Mouse (Mus musculus) neural tube, embryonic 15.5 days (tissue): ENCODE measurements around the gene Use1. TPM values are rescaled to one million over a fixed set of nuclear protein-coding genes. Genes with fewer than 3 reads are reported as not detected.

Experiments used
- ATAC-seq: fragments of 200-750 bp; cut with Nextera tagmentation; 2 replicates; pipeline ENCODE4 v1.8.0; 2017; ENCODE audit warnings: mild to moderate bottlenecking, moderate TSS enrichment, moderate library complexity; ENCODE audit not compliant: low FRiP score
- H3K27ac ChIP-seq: fragments of 300-500 bp; sonication (generic); replicated peaks from 2 replicates; pipeline ENCODE4 v1.5.1; 2015; ENCODE audit warnings: mild to moderate bottlenecking, inconsistent platforms
- H3K27me3 ChIP-seq: fragments of 300-500 bp; sonication (generic); replicated peaks from 2 replicates; pipeline ENCODE4 v1.6.1; 2015; ENCODE audit warnings: inconsistent platforms
- H3K36me3 ChIP-seq: fragments of 300-500 bp; sonication (generic); 2 replicates; pipeline ENCODE4 v1.6.1; 2015; ENCODE audit warnings: inconsistent platforms
- H3K4me1 ChIP-seq: fragments of 300-500 bp; sonication (generic); 2 replicates; pipeline ENCODE4 v1.6.1; 2015; ENCODE audit warnings: inconsistent platforms
- H3K4me2 ChIP-seq: fragments of 300-500 bp; sonication (generic); 2 replicates; pipeline ENCODE4 v1.6.1; 2015; ENCODE audit warnings: inconsistent platforms, mild to moderate bottlenecking, moderate library complexity
- H3K4me3 ChIP-seq: fragments of 300-500 bp; sonication (generic); replicated peaks from 2 replicates; pipeline ENCODE4 v1.5.1; 2015; ENCODE audit warnings: mild to moderate bottlenecking, inconsistent platforms
- H3K9ac ChIP-seq: fragments of 300-500 bp; sonication (generic); replicated peaks from 2 replicates; pipeline ENCODE4 v1.6.1; 2015; ENCODE audit warnings: mild to moderate bottlenecking, inconsistent platforms
- H3K9me3 ChIP-seq: fragments of 300-500 bp; sonication (generic); replicated peaks from 2 replicates; pipeline ENCODE4 v1.6.1; 2016; ENCODE audit warnings: inconsistent platforms
- WGBS: fragments of 180-500 bp; shearing (Covaris S2); methylation state at CpG from one replicate; pipeline ENCODE4 v1.1.7; 2015; ENCODE audit warnings: mixed read lengths; 5-methylcytosine and 5-hydroxymethylcytosine counted together
- polyA plus RNA-seq: library from polyadenylated mRNA; unstranded; fragments of >200 nt; fragmentation: Nextera tagmentation; extraction: Ambion mirVana; gene quantifications from 2 replicates; pipeline ENCODE4 v1.2.1, GENCODE M21; 2015

The Use1 gene
- polyA plus RNA-seq, 1 experiment from 2014 or later: 121 TPM

DNA sequence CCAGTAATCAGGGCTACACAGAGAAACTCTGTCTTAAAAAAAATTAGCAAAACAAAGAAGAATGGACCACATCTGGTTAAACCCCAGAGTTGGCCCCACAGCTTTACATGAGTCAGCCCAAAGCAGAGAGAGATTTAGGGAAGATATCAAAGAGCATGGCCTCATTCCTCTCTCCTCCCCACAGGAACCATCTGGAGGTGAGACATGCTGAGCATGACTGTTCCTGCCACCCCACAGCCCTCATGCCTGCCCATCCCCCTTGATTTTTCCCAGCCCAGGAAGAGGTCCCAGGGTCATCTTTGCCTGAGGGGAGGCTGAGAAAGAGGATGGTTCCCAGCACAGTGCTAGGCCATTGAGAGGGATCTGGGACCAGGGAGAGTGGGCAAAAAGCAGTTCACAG, 1.7 kb downstream of the Use1 start:
- Histone ChIP-seq H3K27ac (peak overlapping the region; percentile 98; the same call in 1 of the 2 replicates), H3K4me1 (peaks cover 41% of the 10 kb centered on the region), H3K9me3 (no peaks in the 10 kb centered on the region), H3K4me3 (peak overlapping the region; percentile 65; the same call in 1 of the 2 replicates), H3K27me3 (no peaks in the 10 kb centered on the region), H3K36me3 (peaks cover 17% of the 10 kb centered on the region), H3K9ac (no peak overlapping the region; the same call in 1 of the 2 replicates), H3K4me2 (peak overlapping the region; percentile 89; the same call in 1 of the 2 replicates)
- no peak for ATAC-seq

- no peak overlapping the region; the same call in 1 of the 2 replicates for H3K4me3 ChIP-seq
- WGBS: 94% methylated on average over 10 of the region's 10 CpGs
- H3K9ac ChIP-seq: no peak overlapping the region
- ATAC-seq: no peak
- H3K4me1 ChIP-seq: peaks cover 41% of the 10 kb centered on the region
- H3K4me2 ChIP-seq: no peak overlapping the region
- no peaks in the 10 kb centered on the region for H3K27me3 ChIP-seq
- H3K27ac ChIP-seq: no peak overlapping the region
- peaks cover 24% of the 10 kb centered on the region for H3K36me3 ChIP-seq
- no peaks in the 10 kb centered on the region for H3K9me3 ChIP-seq
Measured at GRCm38 (mm10) chr8:71369040-71369718, 2.5 kb downstream of the Use1 start.

DNA sequence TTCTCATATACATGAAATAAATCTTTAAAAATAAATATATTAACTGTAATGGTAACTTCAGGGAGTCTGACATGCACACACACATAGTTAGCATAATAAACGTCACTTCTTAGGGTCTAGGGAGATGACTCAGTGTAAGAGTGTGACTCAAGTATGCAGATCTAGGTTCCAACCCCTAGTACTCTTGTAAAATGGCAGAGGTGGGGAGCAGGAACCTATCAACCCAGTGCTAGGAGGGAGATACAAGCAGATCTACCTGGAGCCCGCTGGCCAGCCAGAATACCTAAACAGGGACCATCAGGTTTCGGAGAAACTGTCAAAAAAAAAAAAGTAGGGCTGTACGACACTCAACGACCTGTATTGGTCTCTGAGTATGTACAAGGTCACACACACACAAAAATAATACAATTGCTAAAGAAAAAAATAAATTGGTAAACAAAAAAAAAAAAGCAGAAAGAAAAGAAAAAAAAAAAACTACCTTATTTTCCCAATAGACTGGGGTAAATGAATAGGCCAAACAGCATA, 4.1 kb downstream of the Use1 start:
- Histone ChIP-seq H3K4me3 (peak overlapping the region; percentile 87), H3K36me3 (peaks cover 30% of the 10 kb centered on the region), H3K27ac (peak overlapping the region; percentile 93), H3K4me2 (peak overlapping the region; percentile 62), H3K9me3 (no peaks in the 10 kb centered on the region), H3K4me1 (peaks cover 52% of the 10 kb centered on the region), H3K9ac (peak overlapping the region; percentile 72), H3K27me3 (no peaks in the 10 kb centered on the region)
- no peak for ATAC-seq
- 22% methylated on average over 5 of the region's 5 CpGs for WGBS

- peak within 1 kb of the TSS; percentile 87 for H3K4me3 ChIP-seq
- peak; percentile 84 for ATAC-seq
- H3K9me3 ChIP-seq: no peaks in the 10 kb centered on the region
- no peaks in the 10 kb centered on the region for H3K27me3 ChIP-seq
- peaks cover 52% of the 10 kb centered on the region for H3K4me1 ChIP-seq
- H3K9ac ChIP-seq: peak within 1 kb of the TSS; percentile 72
- H3K36me3 ChIP-seq: peaks cover 30% of the 10 kb centered on the region
- WGBS: 1% methylated on average over 68 of the region's 68 CpGs
- H3K27ac ChIP-seq: peak within 1 kb of the TSS; percentile 93
- H3K4me2 ChIP-seq: peak within 1 kb of the TSS; percentile 62
Measured at GRCm38 (mm10) chr8:71371236-71371848, 4.7 kb downstream of the Use1 start, which contains the start of gene Ocel1. Gene Ocel1, plus strand, starts transcription at chr8:71371298.

GRCm38 (mm10) chr8:71372427-71372826, 5.8 kb downstream of the Use1 start:
- ATAC-seq: no peak
- H3K27ac ChIP-seq: no peak overlapping the region
- H3K4me3 ChIP-seq: no peak overlapping the region
- peaks cover 56% of the 10 kb centered on the region for H3K4me1 ChIP-seq
- peaks cover 36% of the 10 kb centered on the region for H3K36me3 ChIP-seq
- no peak overlapping the region for H3K4me2 ChIP-seq
- H3K27me3 ChIP-seq: no peaks in the 10 kb centered on the region
- no peak overlapping the region for H3K9ac ChIP-seq
- H3K9me3 ChIP-seq: no peaks in the 10 kb centered on the region
- WGBS: 81% methylated on average over 12 of the region's 12 CpGs

DNA sequence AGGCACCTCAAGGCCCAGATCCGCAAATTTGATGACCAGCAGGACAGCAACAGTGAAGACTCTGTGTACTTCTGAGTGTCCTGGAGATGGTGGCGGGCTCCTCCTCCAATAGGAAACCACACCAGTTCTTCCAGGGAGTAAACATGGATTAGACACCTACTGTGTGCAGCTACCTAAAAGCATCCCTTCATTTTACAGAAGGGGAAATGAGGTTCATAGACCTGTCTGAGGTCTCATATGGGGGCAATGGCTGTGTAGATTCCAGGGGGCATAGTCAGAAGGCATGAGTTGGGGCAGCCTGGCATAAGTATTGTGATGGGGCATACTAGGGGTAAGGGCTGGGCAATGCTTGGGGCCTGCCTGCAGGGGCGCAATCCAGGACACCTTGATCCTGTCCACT, 6.4 kb downstream of the Use1 start:
- ATAC-seq: no peak
- H3K27ac ChIP-seq: no peak overlapping the region
- no peaks in the 10 kb centered on the region for H3K9me3 ChIP-seq
- H3K4me1 ChIP-seq: peaks cover 51% of the 10 kb centered on the region
- H3K4me2 ChIP-seq: no peak overlapping the region
- H3K9ac ChIP-seq: no peak overlapping the region
- peaks cover 37% of the 10 kb centered on the region for H3K36me3 ChIP-seq
- H3K27me3 ChIP-seq: no peaks in the 10 kb centered on the region
- WGBS: 96% methylated on average over 3 of the region's 3 CpGs
- no peak overlapping the region for H3K4me3 ChIP-seq

DNA sequence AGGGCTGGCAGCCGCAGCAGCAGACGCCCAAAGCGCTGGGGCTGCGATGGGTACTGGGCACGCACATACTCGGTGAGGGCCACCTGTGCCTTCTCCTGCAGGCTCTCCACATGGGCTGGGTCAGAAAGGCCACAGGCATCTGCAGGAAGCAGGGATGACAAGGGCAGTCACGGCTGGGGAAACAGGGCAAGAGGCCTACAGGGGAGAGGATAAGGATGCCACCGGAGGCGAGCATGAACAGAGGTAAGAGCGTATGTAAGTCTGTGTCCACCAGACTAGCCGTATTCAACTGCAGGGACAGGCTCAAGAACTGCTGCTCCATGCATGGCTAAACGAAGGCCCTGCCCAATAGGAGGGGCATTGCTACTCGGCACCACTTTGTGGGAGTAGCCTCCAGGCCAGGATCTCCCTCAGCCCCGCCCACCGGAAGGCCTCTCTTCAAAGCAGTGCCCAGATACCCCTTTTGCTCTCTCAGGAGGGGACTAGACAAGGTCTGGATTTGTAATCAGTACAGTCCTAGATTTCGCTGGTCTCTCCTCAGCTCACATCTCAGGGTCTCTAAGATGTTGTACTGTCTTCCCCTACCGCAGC, 8.1 kb downstream of the Use1 start:
- no peak overlapping the region for H3K9ac ChIP-seq

GRCm38 (mm10) chr8:71375581-71376422, 9.2 kb downstream of the Use1 start:
- no peaks in the 10 kb centered on the region for H3K9me3 ChIP-seq
- peaks cover 21% of the 10 kb centered on the region for H3K36me3 ChIP-seq
- peaks cover 55% of the 10 kb centered on the region for H3K4me1 ChIP-seq
- no peaks in the 10 kb centered on the region for H3K27me3 ChIP-seq
- peak overlapping the region; percentile 58 for H3K9ac ChIP-seq
- H3K27ac ChIP-seq: peak overlapping the region; percentile 81
- peak overlapping the region; percentile 77 for H3K4me2 ChIP-seq
- H3K4me3 ChIP-seq: peak overlapping the region; percentile 42
- peak; percentile 9; the same call in 1 of the 2 replicates for ATAC-seq
- 4% methylated on average over 74 of the region's 74 CpGs for WGBS

More for the DNA sequence above, 8.1 kb downstream of the Use1 start:
- Histone ChIP-seq H3K4me1 (peaks cover 55% of the 10 kb centered on the region), H3K4me3 (no peak overlapping the region), H3K27me3 (no peaks in the 10 kb centered on the region), H3K4me2 (peak overlapping the region; percentile 77), H3K36me3 (peaks cover 24% of the 10 kb centered on the region), H3K9me3 (no peaks in the 10 kb centered on the region), H3K27ac (0 out of 2 replicates have a peak overlapping the region, but pooled peaks have one; percentile 81)
- no peak for ATAC-seq
- WGBS: 79% methylated on average over 17 of the region's 17 CpGs

- Histone ChIP-seq H3K4me3 (peak overlapping the region; percentile 42), H3K36me3 (peaks cover 21% of the 10 kb centered on the region), H3K9me3 (no peaks in the 10 kb centered on the region), H3K27ac (peak overlapping the region; percentile 81), H3K9ac (peak overlapping the region; percentile 58), H3K4me2 (peak overlapping the region; percentile 77), H3K4me1 (peaks cover 60% of the 10 kb centered on the region), H3K27me3 (no peaks in the 10 kb centered on the region)
- ATAC-seq: no peak
- 24% methylated on average over 8 of the region's 8 CpGs for WGBS
Measured at GRCm38 (mm10) chr8:71376423-71377030, 9.9 kb downstream of the Use1 start.

DNA sequence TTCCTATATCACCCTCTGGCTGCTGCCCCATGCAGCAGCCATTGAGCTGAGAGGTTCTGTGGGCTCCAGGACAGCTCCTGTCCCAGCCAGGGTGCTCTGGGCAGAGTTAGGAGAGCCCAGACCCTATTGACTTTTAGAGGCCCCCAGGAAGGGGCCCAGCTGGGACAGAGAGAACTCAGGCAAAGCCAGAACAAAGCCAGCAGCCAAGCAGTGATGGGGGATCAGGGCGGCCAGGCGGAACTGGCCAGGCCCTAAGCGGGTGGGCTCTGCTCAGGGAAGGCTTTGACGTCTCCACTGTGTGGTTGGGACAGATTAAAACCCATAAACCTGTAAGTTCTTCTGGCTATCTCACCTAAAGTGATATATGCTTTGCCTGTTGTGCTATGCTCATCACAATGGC, 12.4 kb downstream of the Use1 start:
- Histone ChIP-seq H3K4me1 (peaks cover 68% of the 10 kb centered on the region), H3K9ac (no peak overlapping the region; the same call in 1 of the 2 replicates)
- 25% methylated on average over 4 of the region's 4 CpGs for WGBS

More for the DNA sequence above, 12.4 kb downstream of the Use1 start:
- no peaks in the 10 kb centered on the region for H3K27me3 ChIP-seq
- peaks cover 15% of the 10 kb centered on the region for H3K36me3 ChIP-seq
- H3K4me3 ChIP-seq: peak overlapping the region; percentile 70
- no peak overlapping the region for H3K27ac ChIP-seq
- peak overlapping the region; percentile 99 for H3K4me2 ChIP-seq
- no peaks in the 10 kb centered on the region for H3K9me3 ChIP-seq
- no peak for ATAC-seq
